Mouse (Mus musculus) cerebellum, adult 2 months (tissue): ENCODE measurements at regions not wholly inside any gene's neighbourhood (a gene's known extent, or its start where the extent isn't known, plus 50 kb on each side); places are given as distances from the start of the nearest gene placed in this dataset.

Source experiments
- CTCF ChIP-seq: fragments of 200-500 bp; IDR thresholded peaks from 2 replicates; pipeline ENCODE4 v1.5.1; 2011; ENCODE audit warnings: low read depth, mild to moderate bottlenecking, control low read depth, low read length, moderate library complexity, borderline replicate concordance; ENCODE audit not compliant: insufficient read depth
- POLR2A ChIP-seq: fragments of 200-500 bp; IDR thresholded peaks from 2 replicates; pipeline ENCODE4 v1.6.1; 2011; ENCODE audit warnings: low read length, control low read depth, borderline replicate concordance; ENCODE audit not compliant: insufficient read depth

GRCm38 (mm10) chr17:84888525-84888924 lies 68.0 kb upstream of the Ppm1b start:
- TF ChIP-seq CTCF (no peak), POLR2A (no peak)
